Mouse (Mus musculus) liver, embryonic 14.5 days (tissue): ENCODE data around the gene Ccnt1. TPM values are rescaled to one million over a fixed set of nuclear protein-coding genes. Genes with fewer than 3 reads are reported as not detected.

Source experiments
- ATAC-seq: fragments of 200-750 bp; cut with Nextera tagmentation; 2 replicates; pipeline ENCODE4 v1.8.0; 2017; ENCODE audit warnings: moderate number of reproducible peaks, mild to moderate bottlenecking, moderate library complexity; ENCODE audit not compliant: insufficient read depth
- DNase-seq, 3 experiments: peaks; one replicate each; pipeline ENCODE4 v3.0.0-alpha.2; 2012 to 2013; ENCODE audit warnings: low read depth in 3 of 3, low spot score in 3 of 3
- H3K27ac ChIP-seq: fragments of 300-500 bp; sonication (generic); 2 replicates; pipeline ENCODE4 v1.5.1; 2014; ENCODE audit warnings: moderate library complexity, mild to moderate bottlenecking, control low read depth, inconsistent platforms
- H3K27me3 ChIP-seq: fragments of 300-500 bp; sonication (generic); 2 replicates; pipeline ENCODE4 v1.6.1; 2014; ENCODE audit warnings: mild to moderate bottlenecking, low read length, moderate library complexity; ENCODE audit not compliant: control insufficient read depth, insufficient read depth
- H3K36me3 ChIP-seq: fragments of 300-500 bp; sonication (generic); replicated peaks from 2 replicates; pipeline ENCODE4 v1.6.1; 2014; ENCODE audit warnings: low read depth; ENCODE audit not compliant: control insufficient read depth, insufficient read depth
- H3K4me1 ChIP-seq, 2 experiments: fragments of 200-500 bp in 1 of 2; fragments of 300-500 bp in 1 of 2; sonication (generic) in 1 of 2; replicated peaks; 2 replicates each; pipeline ENCODE4 v1.6.1; 2012 to 2014; ENCODE audit warnings: antibody characterized with exemption in 1 of 2, inconsistent platforms in 1 of 2, low read length in 1 of 2; ENCODE audit not compliant: control insufficient read depth in 2 of 2, insufficient read depth in 2 of 2
- H3K4me2 ChIP-seq: fragments of 300-500 bp; sonication (generic); 2 replicates; pipeline ENCODE4 v1.6.1; 2014; ENCODE audit warnings: low read depth, mild to moderate bottlenecking, control low read depth, moderate library complexity
- H3K4me3 ChIP-seq, 2 experiments: fragments of 200-500 bp in 1 of 2; fragments of 300-500 bp in 1 of 2; sonication (generic) in 1 of 2; 2 replicates each; pipeline ENCODE4 v1.5.1; 2012 to 2014; ENCODE audit warnings: low read depth in 2 of 2, low read length in 2 of 2, mild to moderate bottlenecking in 2 of 2, control low read depth in 1 of 2, inconsistent platforms in 1 of 2, moderate library complexity in 1 of 2; ENCODE audit not compliant: insufficient read depth in 1 of 2
- H3K9ac ChIP-seq: fragments of 300-500 bp; sonication (generic); replicated peaks from 2 replicates; pipeline ENCODE4 v1.6.1; 2014; ENCODE audit warnings: mild to moderate bottlenecking, control low read depth, moderate library complexity
- H3K9me3 ChIP-seq: fragments of 300-500 bp; sonication (generic); 2 replicates; pipeline ENCODE4 v1.6.1; 2016; ENCODE audit warnings: low read length, mixed read lengths; ENCODE audit not compliant: control insufficient read depth
- CTCF ChIP-seq: IDR thresholded peaks from 2 replicates; pipeline ENCODE4 v1.5.1; 2016; ENCODE audit warnings: antibody characterized with exemption, low read depth, control low read depth
- EP300 ChIP-seq: IDR thresholded peaks from 2 replicates; pipeline ENCODE4 v1.6.1; 2016; ENCODE audit warnings: antibody characterized with exemption, low read depth
- WGBS: fragments of 180-500 bp; shearing (Covaris S2); extraction: QIAGEN DNeasy Blood & Tissue Kit; methylation state at CpG from one replicate; pipeline ENCODE4 v1.1.7; 2014; ENCODE audit not compliant: insufficient replicate concordance; 5-methylcytosine and 5-hydroxymethylcytosine counted together
- polyA plus RNA-seq, 2 experiments: library from polyadenylated mRNA; depleted of rRNA in 1 of 2; stranded (reverse) in 1 of 2; unstranded in 1 of 2; fragments of >200 nt; fragmentation: Nextera tagmentation in 1 of 2; extraction: Ambion mirVana in 1 of 2; gene quantifications; 2 replicates each; pipeline versions ENCODE4 v1.2.1 to v1.2.3; 2012 to 2014

The Ccnt1 gene
- polyA plus RNA-seq (2012; rRNA removed) (6.1 and 8.2 TPM in 2 replicates), polyA plus RNA-seq (2014; fragmentation: Nextera tagmentation; extraction: Ambion mirVana) (23.7 and 24.7 TPM in 2 replicates)

- no peak for DNase-seq
- H3K36me3 ChIP-seq: peaks cover under 1% of the 10 kb centered on the region; the same call in 1 of the 2 replicates
- no peak within 1 kb of the TSS for H3K9ac ChIP-seq
- H3K9me3 ChIP-seq: no peaks in the 10 kb centered on the region
- H3K27me3 ChIP-seq: no peaks in the 10 kb centered on the region
- H3K4me2 ChIP-seq: no peak within 1 kb of the TSS
- no peak within 1 kb of the TSS for H3K27ac ChIP-seq
- no peak for TF ChIP-seq EP300
- TF ChIP-seq CTCF: no peak
- peaks cover 8 to 11% of the 10 kb centered on the region in 2 experiments for H3K4me1 ChIP-seq
- no peak for ATAC-seq
- H3K4me3 ChIP-seq: no peak within 1 kb of the TSS
- WGBS: 58% methylated on average over 10 of the region's 10 CpGs
Observed at GRCm38 (mm10) chr15:98570873-98571538, at the start of gene Ccnt1, which contains the start of gene 4930415O20Rik. Ccnt1 (minus strand) TSS chr15:98570923. 4930415O20Rik (plus strand) TSS chr15:98571004.

DNA sequence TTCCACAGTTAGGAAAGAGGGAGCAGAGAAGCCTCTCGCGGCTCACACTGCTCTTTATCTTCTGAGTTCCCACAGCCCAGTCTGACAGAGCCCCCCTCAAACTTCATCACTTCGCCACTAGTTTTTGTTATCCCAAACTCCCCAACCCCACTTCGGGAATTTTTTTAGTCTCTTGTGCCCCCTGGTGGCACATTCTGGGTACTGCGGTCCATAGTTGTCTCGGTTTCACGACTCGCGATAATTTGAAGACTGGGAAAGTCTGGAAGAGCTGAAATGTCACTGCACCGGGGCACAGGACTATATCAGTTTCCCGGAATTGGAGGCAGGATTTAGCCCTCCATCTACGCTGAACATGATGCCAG is 46.4 kb upstream of the Ccnt1 start:
- Histone ChIP-seq H3K9me3 (no peaks in the 10 kb centered on the region), H3K4me1 (peaks cover 0 to 3% of the 10 kb centered on the region in 2 experiments; a peak in 2 of 4 replicates), H3K36me3 (no peaks in the 10 kb centered on the region), H3K4me3 (no peak overlapping the region), H3K9ac (0 out of 2 replicates have a peak overlapping the region, but pooled peaks have one; percentile 25), H3K27ac (no peak overlapping the region), H3K4me2 (peak overlapping the region; percentile 23), H3K27me3 (peaks cover 12% of the 10 kb centered on the region)
- under 1% methylated on average over 12 of the region's 12 CpGs for WGBS
- no peak for DNase-seq
- peak; percentile 14; the same call in 1 of the 2 replicates for ATAC-seq
- no peak for TF ChIP-seq EP300
- TF ChIP-seq CTCF: peak; percentile 89

DNA sequence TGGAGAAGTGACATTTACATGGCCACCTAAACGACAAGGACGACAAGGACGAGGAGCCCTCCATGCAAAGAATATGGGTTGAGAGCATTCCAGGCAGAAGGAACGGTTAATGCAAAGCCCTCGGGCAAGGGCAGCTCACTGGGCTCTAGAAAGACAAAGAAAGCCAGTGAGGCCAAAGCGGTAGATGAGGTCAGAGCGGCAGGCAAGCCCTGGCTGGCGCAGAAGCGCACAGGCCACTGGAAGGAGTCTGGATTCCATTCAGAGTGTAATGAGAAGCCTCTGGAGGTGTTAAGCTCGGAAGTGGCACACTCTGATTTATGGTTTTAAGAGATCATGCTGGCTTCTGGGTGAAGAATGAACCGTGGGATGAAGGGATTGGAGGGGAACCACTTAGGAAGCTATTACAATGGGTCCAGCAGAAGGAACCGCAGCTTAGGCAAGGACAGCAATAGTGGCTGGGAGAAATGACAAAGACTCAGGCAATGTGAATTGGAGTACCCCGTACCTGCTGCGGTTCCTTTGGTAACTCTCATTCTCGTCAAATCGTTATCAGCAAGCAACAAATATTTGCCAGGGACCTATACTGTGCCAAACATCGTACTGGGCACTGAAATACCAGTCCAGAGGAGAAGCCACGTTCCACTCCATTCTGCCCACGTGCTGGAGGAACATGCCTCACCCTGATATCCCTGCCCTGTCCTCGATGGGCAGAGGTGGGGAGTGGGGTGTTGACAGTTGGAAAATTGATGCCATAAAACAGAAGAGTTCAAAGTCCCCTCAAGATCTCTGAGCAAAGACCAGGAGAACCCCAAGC is 45.8 kb upstream of the Ccnt1 start:
- Histone ChIP-seq H3K36me3 (no peaks in the 10 kb centered on the region), H3K27me3 (peaks cover 11% of the 10 kb centered on the region; the same call in 1 of the 2 replicates), H3K4me3 (no peak overlapping the region), H3K4me1 (peaks cover 0 to 3% of the 10 kb centered on the region in 2 experiments; a peak in 2 of 4 replicates), H3K4me2 (peak overlapping the region; percentile 23), H3K27ac (no peak overlapping the region), H3K9ac (0 out of 2 replicates have a peak overlapping the region, but pooled peaks have one; percentile 25), H3K9me3 (no peaks in the 10 kb centered on the region)
- 48% methylated on average over 20 of the region's 20 CpGs for whole genome bisulfite sequencing
- DNase-seq (no peak), ATAC-seq (no peak)
- no peak for TF ChIP-seq CTCF
- no peak for TF ChIP-seq EP300

DNA sequence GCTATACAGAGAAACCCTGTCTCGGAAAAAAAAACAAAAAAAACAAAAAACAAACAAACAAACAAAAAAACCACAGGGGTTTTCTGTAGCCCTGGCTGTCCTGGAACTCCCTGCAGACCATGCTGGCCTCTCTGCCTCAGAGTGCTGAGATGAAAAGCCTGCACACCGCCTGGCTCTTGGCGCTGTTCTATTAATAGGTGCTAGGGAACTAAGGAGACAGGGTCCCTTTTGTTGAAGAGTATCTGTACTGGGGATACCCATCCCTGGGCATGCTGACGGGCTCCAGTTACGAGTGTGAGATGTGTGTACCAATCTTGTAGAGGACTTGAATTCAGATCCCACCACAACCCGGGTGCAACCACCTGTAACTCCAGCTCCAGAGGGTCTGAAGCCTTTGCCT is 45.0 kb upstream of the Ccnt1 start:
- no peak overlapping the region for H3K4me3 ChIP-seq
- H3K9ac ChIP-seq: no peak overlapping the region
- peaks cover 11% of the 10 kb centered on the region; the same call in 1 of the 2 replicates for H3K27me3 ChIP-seq
- no peaks in the 10 kb centered on the region for H3K9me3 ChIP-seq
- DNase-seq: no peak
- 66% methylated on average over 6 of the region's 6 CpGs for WGBS
- ATAC-seq: no peak
- H3K4me1 ChIP-seq: peaks cover 0 to 3% of the 10 kb centered on the region in 2 experiments; a peak in 2 of 4 replicates
- no peak overlapping the region for H3K27ac ChIP-seq
- no peaks in the 10 kb centered on the region for H3K36me3 ChIP-seq
- no peak overlapping the region for H3K4me2 ChIP-seq
- TF ChIP-seq CTCF (no peak), EP300 (no peak)

GRCm38 (mm10) chr15:98614971-98615370 is 44.2 kb upstream of the Ccnt1 start:
- H3K27ac ChIP-seq: no peak overlapping the region
- peaks cover 11% of the 10 kb centered on the region; the same call in 1 of the 2 replicates for H3K27me3 ChIP-seq
- no peak for DNase-seq
- no peaks in the 10 kb centered on the region for H3K9me3 ChIP-seq
- no peak for TF ChIP-seq CTCF
- no peak for TF ChIP-seq EP300
- H3K4me3 ChIP-seq: no peak overlapping the region
- no peak for ATAC-seq
- WGBS: 69% methylated on average over 6 of the region's 6 CpGs
- H3K9ac ChIP-seq: no peak overlapping the region
- H3K36me3 ChIP-seq: no peaks in the 10 kb centered on the region
- H3K4me2 ChIP-seq: no peak overlapping the region
- peaks cover 5 to 9% of the 10 kb centered on the region in 2 experiments for H3K4me1 ChIP-seq
